Comparison of ENCODE assay signal across 9 mouse cellular contexts in the genomic region with DNA sequence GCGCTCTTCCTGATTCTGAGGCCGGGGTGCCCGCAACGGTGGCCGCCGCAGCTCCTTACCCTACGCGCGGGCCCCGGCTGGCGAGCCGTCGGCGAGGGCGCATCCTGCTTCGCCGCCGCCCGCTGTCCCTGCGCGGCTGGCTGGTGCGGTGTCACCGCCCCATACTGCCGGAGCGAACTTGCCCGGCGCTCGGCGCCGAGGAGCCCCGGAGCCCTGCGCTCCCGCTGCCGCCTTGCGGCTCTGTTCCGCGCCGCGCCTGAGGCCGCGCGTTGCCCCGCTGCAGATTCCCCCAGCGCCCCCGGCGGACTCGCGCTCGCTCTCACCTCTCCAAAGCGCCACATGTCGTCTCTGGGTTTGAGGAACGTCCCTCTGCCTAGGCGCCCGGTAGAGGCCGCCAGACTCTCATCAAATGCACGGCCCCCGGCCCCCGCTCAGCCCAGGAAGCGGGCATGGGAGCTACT. TPM values are rescaled to one million over a fixed set of nuclear protein-coding genes. Genes with fewer than 3 reads are reported as not detected.
DNase-seq lines count a peak whose midpoint lies in the region; ATAC-seq and TF ChIP-seq lines count a peak whose summit lies in the region.
"Had no signal": no experiment of that assay in that cellular context is flagged by ENCODE, and none has a peak within 500 bp of the region (broad histone marks: within the 10 kb centered on the region; RNA-seq: fewer than 3 reads in every experiment).

A gene (minus strand): TSS at position 379 of the 461 bp plus-strand sequence.

- H3K27ac ChIP-seq in kidney, embryonic 15.5 days, result no peak within 1 kb of the TSS
- H3K27ac ChIP-seq in olfactory bulb, adult 2 months (ENCODE audit: insufficient read depth, low read depth, low read length), result peak within 1 kb of the TSS; percentile 84
- no peak within 1 kb of the TSS for H3K27ac ChIP-seq in thymus, adult 2 months (ENCODE audit: control insufficient read depth, insufficient read depth, low read length)

- peak; percentile 49 for TF ChIP-seq CTCF in olfactory bulb, adult 2 months (IDR thresholded peaks at IDR 0.05; ENCODE audit: insufficient read depth, low read depth, low read length)
- TF ChIP-seq CTCF in thymus, adult 2 months (IDR thresholded peaks at IDR 0.05; ENCODE audit: borderline replicate concordance, control insufficient read depth, extremely low read depth, insufficient read depth, low read length, poor library complexity), result no peak

- H3K36me3 ChIP-seq in kidney, embryonic 15.5 days, result no peaks in the 10 kb centered on the region
- H3K36me3 ChIP-seq in thymus, adult 2 months (ENCODE audit: control insufficient read depth, insufficient read depth, low read length), result no peaks in the 10 kb centered on the region

- no peaks in the 10 kb centered on the region for H3K9me3 ChIP-seq in kidney, embryonic 15.5 days (replicated peaks)

- no peak within 1 kb of the TSS for H3K9ac ChIP-seq in kidney, embryonic 15.5 days

- peaks cover 12% of the 10 kb centered on the region for H3K4me1 ChIP-seq in kidney, embryonic 15.5 days
- no peaks in the 10 kb centered on the region for H3K4me1 ChIP-seq in olfactory bulb, adult 2 months (ENCODE audit: control insufficient read depth, insufficient read depth, low read length)
- no peaks in the 10 kb centered on the region for H3K4me1 ChIP-seq in thymus, adult 2 months (replicated peaks; ENCODE audit: control insufficient read depth, insufficient read depth, low read length)
- H3K4me1 ChIP-seq: megakaryocyte, embryonic 14.5 days had no signal

- peaks cover 78% of the 10 kb centered on the region for H3K27me3 ChIP-seq in kidney, embryonic 15.5 days
- no peaks in the 10 kb centered on the region for H3K27me3 ChIP-seq in thymus, adult 2 months (ENCODE audit: control insufficient read depth, insufficient read depth, low read length)

- peak within 1 kb of the TSS; percentile 81 for H3K4me2 ChIP-seq in kidney, embryonic 15.5 days

- intact Hi-C loops in left cerebral cortex, postnatal 25 days (cut with DNase I), result loop anchor here (5.0 to 10.0 kb wide), 2 partner anchors 1235 to 1573 kb away; no protein-coding TSS in a partner anchor

- 0 out of 2 replicates have a peak, but pooled peaks have one; percentile 13 for TF ChIP-seq POLR2A in olfactory bulb, adult 2 months (IDR thresholded peaks at IDR 0.05; ENCODE audit: insufficient read depth, low read depth, low read length)
- TF ChIP-seq POLR2A in thymus, adult 2 months (IDR thresholded peaks at IDR 0.05; ENCODE audit: control insufficient read depth, extremely low read depth, insufficient read depth, low read length, poor library complexity), result no peak

- peak; percentile 81 for ATAC-seq in kidney, embryonic 15.5 days (replicated peaks; ENCODE audit: low FRiP score)
- peak; percentile 17 for ATAC-seq in granulocyte monocyte progenitor cell, adult 5-6 weeks (replicated peaks; ENCODE audit: poor library complexity, severe bottlenecking)

- under 1% methylated on average over 56 of the region's 59 CpGs for WGBS in kidney, embryonic 15.5 days
- WGBS in olfactory bulb, adult 2 months, result under 1% methylated on average over 59 of the region's 59 CpGs
- 7% methylated on average over 59 of the region's 59 CpGs for WGBS in thymus, adult 2 months

- DNase-seq in kidney, postnatal 36 days, result no peak
- DNase-seq in embryo, embryonic 11 days, result peak; percentile 82
- peak; percentile 73 to 83 for DNase-seq in left cerebral cortex, postnatal 25 days (ENCODE audit: low spot score in 2 of 2)
- DNase-seq in urinary bladder, postnatal 10 days (ENCODE audit: low spot score), result no peak
- DNase-seq in thymus, adult 2 months, result no peak

- H3K4me3 ChIP-seq in kidney, embryonic 15.5 days (replicated peaks), result peak within 1 kb of the TSS; percentile 46
- H3K4me3 ChIP-seq in olfactory bulb, adult 2 months (ENCODE audit: insufficient read depth, low read depth, low read length), result peak within 1 kb of the TSS; percentile 78
- H3K4me3 ChIP-seq in thymus, adult 2 months (ENCODE audit: control insufficient read depth, insufficient read depth, low read length), result no peak within 1 kb of the TSS
- H3K4me3 ChIP-seq: megakaryocyte, embryonic 14.5 days had no signal

RNA-seq across cellular contexts. Expression of the gene that starts here (rescaled TPM):
- polyA plus RNA-seq in kidney, embryonic 15.5 days (2015; fragmentation: Nextera tagmentation; extraction: Ambion mirVana), result 0.29 and 0.31 TPM in 2 replicates
- total RNA-seq in granulocyte monocyte progenitor cell, adult 5-6 weeks (2014; fragmentation: Nextera tagmentation), result not detected in 2 replicates
- not detected in 2 replicates for total RNA-seq in granulocyte monocyte progenitor cell, adult 5-6 weeks (2017)
- 10 to 100 TPM; 40.3 to 50.8 TPM for total RNA-seq in left cerebral cortex, postnatal 25 days (2021)
- polyA plus RNA-seq in olfactory bulb, adult 2 months (2012; ENCODE audit: insufficient read depth, insufficient read length, low replicate concordance, missing spikeins), result not detected in 2 replicates
- 0.08 TPM in 1 of 2 replicates, not detected in the other for polyA plus RNA-seq in thymus, adult 2 months (2012; rRNA removed)

Comparison
In these comparisons a context has a peak if more than half of its experiments do, and no peak if none do; other contexts are left out.
1. RNA of the gene that starts here (total RNA-seq): 40.3 to 50.8 TPM in left cerebral cortex, postnatal 25 days; not detected in granulocyte monocyte progenitor cell, adult 5-6 weeks; every median in the first group is over 10 times any median in the second.
2. Peak in ATAC-seq, H3K4me3 ChIP-seq and H3K4me2 ChIP-seq in kidney, embryonic 15.5 days; RNA of the gene not detected or under 1 TPM.
3. Peak in ATAC-seq in granulocyte monocyte progenitor cell, adult 5-6 weeks; RNA of the gene not detected or under 1 TPM.
4. DNase-seq: peak in embryo, embryonic 11 days (single experiment) and left cerebral cortex, postnatal 25 days (2 of 2); none in kidney, postnatal 36 days (0 of 2), urinary bladder, postnatal 10 days (single experiment) and thymus, adult 2 months (single experiment).